Mouse (Mus musculus): ENCODE data around the gene Clic6. TPM values are rescaled to one million over a fixed set of nuclear protein-coding genes. Genes with fewer than 3 reads are reported as not detected.

The Clic6 gene
- polyA plus RNA-seq, 1 experiment from 2014 or later = 0.50 TPM

DNA sequence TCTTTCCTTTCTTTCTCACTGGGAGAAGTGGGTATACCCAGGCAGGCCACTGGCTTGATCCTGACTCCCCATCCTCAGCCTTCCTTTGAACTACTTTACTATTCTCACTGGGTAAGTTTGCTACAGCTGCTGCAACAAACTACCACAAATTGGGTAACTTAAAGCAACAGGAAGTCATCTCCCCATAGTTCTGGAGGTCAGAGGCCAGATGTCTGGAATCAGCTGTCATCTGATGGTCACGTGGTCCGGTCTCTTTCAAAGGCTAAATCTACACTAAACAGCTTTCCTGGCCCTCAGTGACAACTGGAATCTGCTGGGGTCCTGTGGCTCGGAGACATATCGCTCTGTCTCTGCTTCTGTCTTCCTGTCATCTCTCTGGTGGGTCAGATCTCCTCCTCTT lies 87.7 kb downstream of the Clic6 start:
- WGBS = 78% methylated on average over 4 of the region's 4 CpGs
- Histone ChIP-seq H3K4me1 (no peaks in the 10 kb centered on the region), H3K9ac (replicated peaks) (no peak overlapping the region), H3K27me3 (replicated peaks) (no peaks in the 10 kb centered on the region), H3K36me3 (no peaks in the 10 kb centered on the region), H3K4me2 (no peak overlapping the region), H3K27ac (replicated peaks) (no peak overlapping the region), H3K4me3 (replicated peaks) (no peak overlapping the region), H3K9me3 (replicated peaks) (no peaks in the 10 kb centered on the region)
- no peak for ATAC-seq (ENCODE audit: low FRiP score)

- Histone ChIP-seq H3K4me2 (no peak overlapping the region), H3K27me3 (replicated peaks) (no peaks in the 10 kb centered on the region), H3K4me3 (replicated peaks) (no peak overlapping the region), H3K27ac (replicated peaks) (no peak overlapping the region), H3K9me3 (replicated peaks) (no peaks in the 10 kb centered on the region), H3K4me1 (no peaks in the 10 kb centered on the region), H3K9ac (replicated peaks) (no peak overlapping the region), H3K36me3 (no peaks in the 10 kb centered on the region)
- no peak for ATAC-seq (ENCODE audit: low FRiP score)
- 84% methylated on average over 10 of the region's 10 CpGs for WGBS
Observed at GRCm38 (mm10) chr16:92575792-92576191, 90.3 kb downstream of the Clic6 start.

- H3K36me3 ChIP-seq = no peaks in the 10 kb centered on the region
- H3K4me2 ChIP-seq = no peak overlapping the region
- WGBS = 84% methylated on average over 9 of the region's 9 CpGs
- ATAC-seq (ENCODE audit: low FRiP score) = no peak
- H3K9me3 ChIP-seq (replicated peaks) = no peaks in the 10 kb centered on the region
- no peaks in the 10 kb centered on the region for H3K4me1 ChIP-seq
- no peak overlapping the region for H3K9ac ChIP-seq (replicated peaks)
- H3K27me3 ChIP-seq (replicated peaks) = no peaks in the 10 kb centered on the region
- no peak overlapping the region for H3K4me3 ChIP-seq (replicated peaks)
- no peak overlapping the region for H3K27ac ChIP-seq (replicated peaks)
Observed at GRCm38 (mm10) chr16:92577381-92577780, 91.8 kb downstream of the Clic6 start.

DNA sequence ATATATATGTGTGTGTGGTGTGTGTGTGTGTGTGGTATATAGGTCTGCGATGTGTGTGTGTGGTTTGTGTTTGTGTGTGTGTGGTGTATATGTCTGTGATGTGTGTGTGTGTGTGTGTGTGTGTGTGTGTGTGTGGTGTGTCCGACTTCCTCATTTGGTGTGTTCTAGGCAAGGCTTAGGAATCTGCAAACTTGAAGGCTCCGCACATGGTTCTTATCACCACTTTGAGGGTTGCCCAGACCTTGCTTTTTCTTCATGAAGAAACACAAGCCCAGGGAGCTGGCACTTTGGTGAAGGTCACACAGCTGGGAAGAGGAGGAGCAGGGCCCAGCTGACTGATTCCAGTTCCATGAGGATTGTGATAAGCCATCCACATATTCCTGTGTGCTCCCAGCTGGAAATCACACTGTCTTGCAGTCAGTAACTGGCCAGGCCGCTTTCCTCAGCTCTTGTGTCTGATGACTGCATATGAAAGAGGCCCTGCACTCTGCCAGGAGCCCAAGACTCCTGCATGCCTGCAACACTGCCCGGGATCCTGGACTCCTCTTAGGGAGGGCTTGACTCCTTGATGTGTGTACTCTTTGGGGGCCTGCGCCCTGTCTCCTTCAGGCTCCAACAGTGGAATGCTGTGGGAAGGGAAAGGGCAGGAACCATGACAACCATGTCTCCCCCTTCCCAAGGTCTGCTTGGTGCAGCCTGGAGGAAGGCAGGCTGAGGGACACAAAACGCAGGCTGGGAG lies 93.5 kb downstream of the Clic6 start:
- no peak for ATAC-seq (ENCODE audit: low FRiP score)

GRCm38 (mm10) chr16:92580981-92581380 lies 95.4 kb downstream of the Clic6 start:
- H3K27ac ChIP-seq (replicated peaks) = no peak overlapping the region
- H3K4me2 ChIP-seq = no peak overlapping the region
- no peaks in the 10 kb centered on the region for H3K36me3 ChIP-seq
- H3K4me3 ChIP-seq (replicated peaks) = no peak overlapping the region
- no peaks in the 10 kb centered on the region for H3K9me3 ChIP-seq (replicated peaks)
- WGBS = 91% methylated on average over 10 of the region's 10 CpGs
- no peak for ATAC-seq (ENCODE audit: low FRiP score)
- no peaks in the 10 kb centered on the region for H3K27me3 ChIP-seq (replicated peaks)
- no peak overlapping the region for H3K9ac ChIP-seq (replicated peaks)
- H3K4me1 ChIP-seq = no peaks in the 10 kb centered on the region

More for the DNA sequence above, 93.5 kb downstream of the Clic6 start:
- H3K27me3 ChIP-seq (replicated peaks) = no peaks in the 10 kb centered on the region
- 83% methylated on average over 7 of the region's 7 CpGs for WGBS
- no peak overlapping the region for H3K4me3 ChIP-seq (replicated peaks)
- no peaks in the 10 kb centered on the region for H3K4me1 ChIP-seq
- no peak overlapping the region for H3K4me2 ChIP-seq
- H3K27ac ChIP-seq (replicated peaks) = no peak overlapping the region
- H3K9ac ChIP-seq (replicated peaks) = no peak overlapping the region
- no peaks in the 10 kb centered on the region for H3K9me3 ChIP-seq (replicated peaks)
- H3K36me3 ChIP-seq = no peaks in the 10 kb centered on the region

- H3K27ac ChIP-seq (replicated peaks) = no peak overlapping the region
- H3K4me2 ChIP-seq = no peak overlapping the region
- H3K27me3 ChIP-seq (replicated peaks) = no peaks in the 10 kb centered on the region
- no peak for ATAC-seq (ENCODE audit: low FRiP score)
- WGBS = 88% methylated on average over 10 of the region's 10 CpGs
- H3K9ac ChIP-seq (replicated peaks) = no peak overlapping the region
- H3K9me3 ChIP-seq (replicated peaks) = no peaks in the 10 kb centered on the region
- no peaks in the 10 kb centered on the region for H3K4me1 ChIP-seq
- H3K4me3 ChIP-seq (replicated peaks) = no peak overlapping the region
- H3K36me3 ChIP-seq = no peaks in the 10 kb centered on the region
Observed at GRCm38 (mm10) chr16:92581767-92582166, 96.2 kb downstream of the Clic6 start.

GRCm38 (mm10) chr16:92587836-92588235 lies 102.3 kb downstream of the Clic6 start:
- H3K9ac ChIP-seq (replicated peaks) = no peak overlapping the region
- no peaks in the 10 kb centered on the region for H3K9me3 ChIP-seq (replicated peaks)
- no peaks in the 10 kb centered on the region for H3K4me1 ChIP-seq
- no peak overlapping the region for H3K4me2 ChIP-seq
- 88% methylated on average over 4 of the region's 4 CpGs for WGBS
- no peak overlapping the region for H3K27ac ChIP-seq (replicated peaks)
- H3K27me3 ChIP-seq (replicated peaks) = no peaks in the 10 kb centered on the region
- no peak overlapping the region for H3K4me3 ChIP-seq (replicated peaks)
- H3K36me3 ChIP-seq = no peaks in the 10 kb centered on the region
- ATAC-seq (ENCODE audit: low FRiP score) = no peak

Other genes with a start within 250 kb of the Clic6 start
- gene Kcne2, start 193.3 kb upstream of the Clic6 start, polyA plus RNA-seq (2015; fragmentation: Nextera tagmentation; extraction: Ambion mirVana) = 0.14 and 0.29 TPM in 2 replicates
- gene Smim11, start 184.4 kb upstream of the Clic6 start, polyA plus RNA-seq (2015; fragmentation: Nextera tagmentation; extraction: Ambion mirVana) = 64.4 and 69.1 TPM in 2 replicates
- gene Fam243, start 164.3 kb upstream of the Clic6 start, polyA plus RNA-seq (2015; fragmentation: Nextera tagmentation; extraction: Ambion mirVana) = not detected in 2 replicates
- gene Kcne1, start 126.3 kb upstream of the Clic6 start, polyA plus RNA-seq (2015; fragmentation: Nextera tagmentation; extraction: Ambion mirVana) = 0.05 and 0.09 TPM in 2 replicates
- gene Rcan1, start 14.9 kb upstream of the Clic6 start, polyA plus RNA-seq (2015; fragmentation: Nextera tagmentation; extraction: Ambion mirVana) = 67.1 and 79.4 TPM in 2 replicates